Mouse (Mus musculus): ENCODE measurements at regions not wholly inside any gene's neighbourhood (a gene's known extent, or its start where the extent isn't known, plus 50 kb on each side); places are given as distances from the start of the nearest gene placed in this dataset.

DNA sequence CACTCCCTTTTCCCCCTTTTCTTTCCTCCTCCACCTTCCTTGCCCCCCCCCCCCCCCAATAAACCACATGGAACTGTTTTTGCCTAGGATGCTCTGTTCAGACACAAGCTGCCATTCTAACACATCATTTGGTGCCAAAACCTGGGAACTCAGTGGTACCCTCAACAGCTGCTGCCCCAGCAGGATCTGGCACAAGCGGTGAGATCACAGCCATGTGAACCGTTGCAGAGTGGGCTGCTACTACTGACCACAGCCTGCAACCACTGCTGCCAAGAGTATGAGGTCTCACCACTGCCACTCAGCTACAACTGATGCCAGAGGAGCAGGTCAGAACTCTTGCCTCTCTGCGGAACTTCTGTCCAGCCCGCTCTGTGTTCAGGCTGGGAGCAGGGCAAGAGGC is 206.2 kb downstream of the Pcsk1 start:
- no peak for DNase-seq (ENCODE audit: low read depth, low spot score)
- Histone ChIP-seq H3K4me3 (ENCODE audit: insufficient read depth in 1 of 2, low read depth in 1 of 2, low read length in 2 of 2, poor library complexity in 1 of 2, severe bottlenecking in 1 of 2) (no peak overlapping the region), H3K4me1 (ENCODE audit: control insufficient read depth in 2 of 2, insufficient read depth in 2 of 2, low read length in 2 of 2, poor library complexity in 1 of 2) (no peaks in the 10 kb centered on the region), H3K27ac (ENCODE audit: insufficient read depth, low read depth, low read length, poor library complexity, severe bottlenecking) (no peak overlapping the region), H3K9ac (ENCODE audit: insufficient read depth, low read depth, low read length, poor library complexity, severe bottlenecking) (no peak overlapping the region), H3K9me3 (ENCODE audit: control insufficient read depth, insufficient read depth, low read depth, low read length) (no peaks in the 10 kb centered on the region), H3K36me3 (ENCODE audit: control insufficient read depth, insufficient read depth, low read length, poor library complexity, severe bottlenecking) (no peaks in the 10 kb centered on the region)
- in situ Hi-C loops (cut with MboI; ENCODE audit: low sequenced_read_pairs in 2 of 2, unreplicated experiment in 2 of 2), result no loop called here
- no peak for TF ChIP-seq MAFK (IDR thresholded peaks at IDR 0.05; ENCODE audit: insufficient read depth, low read depth, low read length)
- no peak for TF ChIP-seq CHD2 (IDR thresholded peaks at IDR 0.05; ENCODE audit: low read depth, low read length)
- no peak for TF ChIP-seq HCFC1 (IDR thresholded peaks at IDR 0.05; ENCODE audit: borderline replicate concordance, insufficient read depth, low read length)
- TF ChIP-seq ZNF384 (IDR thresholded peaks at IDR 0.05; ENCODE audit: low read depth, low read length), result no peak

DNA sequence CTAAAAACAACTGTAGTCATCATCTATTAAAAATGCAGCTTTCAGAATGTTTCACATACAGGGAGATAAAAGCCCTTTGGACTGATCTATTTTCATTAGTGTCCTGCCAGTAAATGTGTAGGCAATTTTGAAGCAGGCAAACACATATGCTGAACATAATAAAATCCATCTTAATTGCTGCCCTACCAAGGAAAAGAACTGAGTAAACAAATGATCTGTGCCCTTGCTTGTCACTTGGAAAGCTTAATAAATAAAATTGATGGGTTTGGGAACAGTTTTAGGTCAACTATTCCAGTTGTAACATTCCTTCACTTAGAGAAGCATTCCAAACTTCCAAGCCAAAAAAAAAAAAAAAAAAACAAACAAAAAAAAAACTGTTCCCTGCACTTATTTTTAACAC is 230.2 kb downstream of the Pcsk1 start:
- no peak for TF ChIP-seq MAFK (IDR thresholded peaks at IDR 0.05; ENCODE audit: insufficient read depth, low read depth, low read length)
- TF ChIP-seq ZC3H11A (IDR thresholded peaks at IDR 0.05; ENCODE audit: borderline replicate concordance, low read depth, low read length), result no peak
- no peak for TF ChIP-seq HCFC1 (IDR thresholded peaks at IDR 0.05; ENCODE audit: borderline replicate concordance, insufficient read depth, low read length)
- TF ChIP-seq CHD2 (IDR thresholded peaks at IDR 0.05; ENCODE audit: low read depth, low read length), result no peak
- no peak for TF ChIP-seq ZNF384 (IDR thresholded peaks at IDR 0.05; ENCODE audit: low read depth, low read length)
- no peaks in the 10 kb centered on the region for H3K9me3 ChIP-seq (ENCODE audit: control insufficient read depth, insufficient read depth, low read depth, low read length)
- H3K36me3 ChIP-seq (ENCODE audit: control insufficient read depth, insufficient read depth, low read length, poor library complexity, severe bottlenecking), result no peaks in the 10 kb centered on the region
- H3K4me3 ChIP-seq (ENCODE audit: insufficient read depth in 1 of 2, low read depth in 1 of 2, low read length in 2 of 2, poor library complexity in 1 of 2, severe bottlenecking in 1 of 2), result no peak overlapping the region
- no peak overlapping the region for H3K27ac ChIP-seq (ENCODE audit: insufficient read depth, low read depth, low read length, poor library complexity, severe bottlenecking)
- DNase-seq (ENCODE audit: low read depth, low spot score), result no peak
- H3K9ac ChIP-seq (ENCODE audit: insufficient read depth, low read depth, low read length, poor library complexity, severe bottlenecking), result no peak overlapping the region
- H3K4me1 ChIP-seq (ENCODE audit: control insufficient read depth in 2 of 2, insufficient read depth in 2 of 2, low read length in 2 of 2, poor library complexity in 1 of 2), result no peaks in the 10 kb centered on the region
- in situ Hi-C loops (cut with MboI; ENCODE audit: low sequenced_read_pairs in 2 of 2, unreplicated experiment in 2 of 2), result no loop called here

DNA sequence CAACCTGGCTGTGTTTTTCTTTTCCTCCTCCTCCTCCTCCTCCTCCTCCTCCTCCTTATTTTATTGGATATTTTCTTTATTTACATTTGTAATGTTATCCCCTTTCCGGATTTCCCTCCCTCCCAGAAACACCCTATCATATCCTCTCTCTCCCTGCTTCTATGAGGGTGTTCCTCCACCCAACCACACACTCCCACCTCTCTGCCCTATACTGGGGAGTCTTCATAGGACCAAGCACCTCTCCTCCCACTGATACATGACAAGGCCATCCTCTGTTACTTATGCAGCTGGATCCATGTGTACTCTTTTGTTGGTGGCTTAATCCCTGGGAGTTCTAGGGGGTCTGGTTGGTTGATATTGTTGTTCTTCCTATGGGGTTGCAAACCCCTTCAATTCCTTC is 230.6 kb downstream of the Pcsk1 start:
- no peak overlapping the region for H3K9ac ChIP-seq (ENCODE audit: insufficient read depth, low read depth, low read length, poor library complexity, severe bottlenecking)
- H3K4me3 ChIP-seq (ENCODE audit: insufficient read depth in 1 of 2, low read depth in 1 of 2, low read length in 2 of 2, poor library complexity in 1 of 2, severe bottlenecking in 1 of 2), result no peak overlapping the region
- no peaks in the 10 kb centered on the region for H3K9me3 ChIP-seq (ENCODE audit: control insufficient read depth, insufficient read depth, low read depth, low read length)
- TF ChIP-seq ZC3H11A (IDR thresholded peaks at IDR 0.05; ENCODE audit: borderline replicate concordance, low read depth, low read length) (no peak), ZNF384 (IDR thresholded peaks at IDR 0.05; ENCODE audit: low read depth, low read length) (no peak), CHD2 (IDR thresholded peaks at IDR 0.05; ENCODE audit: low read depth, low read length) (no peak), HCFC1 (IDR thresholded peaks at IDR 0.05; ENCODE audit: borderline replicate concordance, insufficient read depth, low read length) (no peak), MAFK (IDR thresholded peaks at IDR 0.05; ENCODE audit: insufficient read depth, low read depth, low read length) (no peak)
- H3K4me1 ChIP-seq (ENCODE audit: control insufficient read depth in 2 of 2, insufficient read depth in 2 of 2, low read length in 2 of 2, poor library complexity in 1 of 2), result no peaks in the 10 kb centered on the region
- no peak overlapping the region for H3K27ac ChIP-seq (ENCODE audit: insufficient read depth, low read depth, low read length, poor library complexity, severe bottlenecking)
- no peaks in the 10 kb centered on the region for H3K36me3 ChIP-seq (ENCODE audit: control insufficient read depth, insufficient read depth, low read length, poor library complexity, severe bottlenecking)
- in situ Hi-C loops (cut with MboI; ENCODE audit: low sequenced_read_pairs in 2 of 2, unreplicated experiment in 2 of 2), result no loop called here
- no peak for DNase-seq (ENCODE audit: low read depth, low spot score)

DNA sequence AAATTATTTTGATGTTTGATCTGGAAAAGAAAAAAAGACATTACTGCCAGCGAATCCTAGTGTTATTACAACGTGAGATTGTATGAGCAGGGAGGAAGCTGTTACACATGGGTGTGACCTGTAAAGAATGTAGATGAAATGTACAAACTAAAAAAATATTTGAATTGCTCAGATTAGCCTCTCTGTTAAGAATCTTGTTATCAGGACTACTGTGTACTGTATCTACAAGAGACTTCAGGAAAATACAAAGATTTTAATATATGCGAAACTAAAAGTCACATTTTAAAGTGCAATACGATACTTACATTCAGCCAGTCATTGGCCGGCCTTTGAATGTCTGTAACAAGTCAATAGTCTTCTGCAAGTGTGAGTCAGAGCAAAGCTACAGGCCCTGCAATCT is 247.4 kb downstream of the Pcsk1 start:
- Histone ChIP-seq H3K9ac (ENCODE audit: insufficient read depth, low read depth, low read length, poor library complexity, severe bottlenecking) (no peak overlapping the region), H3K27ac (ENCODE audit: insufficient read depth, low read depth, low read length, poor library complexity, severe bottlenecking) (no peak overlapping the region), H3K9me3 (ENCODE audit: control insufficient read depth, insufficient read depth, low read depth, low read length) (no peaks in the 10 kb centered on the region), H3K4me1 (ENCODE audit: control insufficient read depth in 2 of 2, insufficient read depth in 2 of 2, low read length in 2 of 2, poor library complexity in 1 of 2) (no peaks in the 10 kb centered on the region), H3K36me3 (ENCODE audit: control insufficient read depth, insufficient read depth, low read length, poor library complexity, severe bottlenecking) (no peaks in the 10 kb centered on the region), H3K4me3 (ENCODE audit: insufficient read depth in 1 of 2, low read depth in 1 of 2, low read length in 2 of 2, poor library complexity in 1 of 2, severe bottlenecking in 1 of 2) (no peak overlapping the region)
- no peak for TF ChIP-seq ZNF384 (IDR thresholded peaks at IDR 0.05; ENCODE audit: low read depth, low read length)
- no peak for TF ChIP-seq ZC3H11A (IDR thresholded peaks at IDR 0.05; ENCODE audit: borderline replicate concordance, low read depth, low read length)
- DNase-seq (ENCODE audit: low read depth, low spot score), result no peak
- in situ Hi-C loops (cut with MboI; ENCODE audit: low sequenced_read_pairs in 2 of 2, unreplicated experiment in 2 of 2), result no loop called here

DNA sequence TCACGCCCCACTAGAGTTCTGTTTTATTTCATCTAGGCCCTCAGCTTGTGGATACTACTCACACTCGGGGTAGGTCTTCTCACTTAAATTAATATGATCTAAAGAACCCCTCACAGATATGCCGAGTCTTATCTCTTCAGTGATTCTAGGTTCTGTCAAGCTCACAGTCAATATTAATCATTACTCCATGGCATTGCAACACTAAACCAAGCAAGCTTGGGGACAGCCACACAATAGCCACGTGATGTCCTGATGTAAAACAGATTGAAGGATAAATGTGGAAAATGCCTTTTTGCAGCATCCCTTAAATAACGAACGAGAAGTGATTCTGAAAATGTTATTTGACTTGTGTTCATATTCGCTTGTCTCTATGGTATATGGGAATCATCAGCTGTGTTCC is 253.8 kb downstream of the Pcsk1 start:
- Histone ChIP-seq H3K9me3 (ENCODE audit: control insufficient read depth, insufficient read depth, low read depth, low read length) (no peaks in the 10 kb centered on the region), H3K9ac (ENCODE audit: insufficient read depth, low read depth, low read length, poor library complexity, severe bottlenecking) (no peak overlapping the region), H3K4me1 (ENCODE audit: control insufficient read depth in 2 of 2, insufficient read depth in 2 of 2, low read length in 2 of 2, poor library complexity in 1 of 2) (no peaks in the 10 kb centered on the region), H3K36me3 (ENCODE audit: control insufficient read depth, insufficient read depth, low read length, poor library complexity, severe bottlenecking) (no peaks in the 10 kb centered on the region), H3K4me3 (ENCODE audit: insufficient read depth in 1 of 2, low read depth in 1 of 2, low read length in 2 of 2, poor library complexity in 1 of 2, severe bottlenecking in 1 of 2) (no peak overlapping the region), H3K27ac (ENCODE audit: insufficient read depth, low read depth, low read length, poor library complexity, severe bottlenecking) (no peak overlapping the region)
- in situ Hi-C loops (cut with MboI; ENCODE audit: low sequenced_read_pairs in 2 of 2, unreplicated experiment in 2 of 2), result no loop called here
- TF ChIP-seq ZC3H11A (IDR thresholded peaks at IDR 0.05; ENCODE audit: borderline replicate concordance, low read depth, low read length) (no peak), HCFC1 (IDR thresholded peaks at IDR 0.05; ENCODE audit: borderline replicate concordance, insufficient read depth, low read length) (no peak), MAFK (IDR thresholded peaks at IDR 0.05; ENCODE audit: insufficient read depth, low read depth, low read length) (no peak), CHD2 (IDR thresholded peaks at IDR 0.05; ENCODE audit: low read depth, low read length) (no peak)
- no peak for DNase-seq (ENCODE audit: low read depth, low spot score)
